ENCODE assay signal across 7 mouse cellular contexts in the genomic region with DNA sequence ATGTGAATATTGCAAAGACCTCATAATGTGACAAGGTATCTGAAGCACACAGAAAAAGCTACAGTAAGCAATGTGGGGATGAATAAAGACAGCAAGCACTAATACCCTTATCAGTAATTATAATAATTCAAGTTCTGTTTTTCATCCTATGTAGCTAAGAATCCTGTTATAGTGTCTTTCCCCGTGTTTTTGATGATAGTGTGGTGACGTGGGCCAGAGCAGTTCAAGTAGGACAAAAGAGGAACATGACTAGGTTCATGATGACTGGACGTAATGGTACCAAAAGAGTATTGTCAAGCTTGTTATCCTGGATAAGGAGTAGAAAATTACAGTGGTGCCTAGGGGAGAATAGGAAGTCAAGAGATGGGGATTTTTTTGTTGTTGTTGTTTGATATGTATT. TPM values are rescaled to one million over a fixed set of nuclear protein-coding genes. Genes with fewer than 3 reads are reported as not detected.
DNase-seq lines count a peak whose midpoint lies in the region; ATAC-seq and TF ChIP-seq lines count a peak whose summit lies in the region.

No protein-coding gene starts in this region.

- H3K36me3 ChIP-seq in lung, embryonic 16.5 days (ENCODE audit: control insufficient read depth, insufficient read depth, low read length), result no peaks in the 10 kb centered on the region
- H3K36me3 ChIP-seq in forebrain, embryonic 13.5 days (ENCODE audit: poor library complexity, severe bottlenecking), result no peaks in the 10 kb centered on the region
- no peaks in the 10 kb centered on the region for H3K36me3 ChIP-seq in liver, embryonic 15.5 days (replicated peaks)

- no peak for ATAC-seq in lung, embryonic 16.5 days (ENCODE audit: low read depth)
- ATAC-seq in forebrain, embryonic 13.5 days, result no peak
- ATAC-seq in liver, embryonic 15.5 days (ENCODE audit: insufficient read depth), result no peak

- no peaks in the 10 kb centered on the region for H3K9me3 ChIP-seq in lung, embryonic 16.5 days (ENCODE audit: control insufficient read depth, low read length)
- no peaks in the 10 kb centered on the region for H3K9me3 ChIP-seq in forebrain, embryonic 13.5 days (replicated peaks)
- H3K9me3 ChIP-seq in liver, embryonic 15.5 days (replicated peaks), result no peaks in the 10 kb centered on the region

- no peak for TF ChIP-seq CTCF in lung, adult 2 months (IDR thresholded peaks at IDR 0.05; ENCODE audit: insufficient read depth, low read length)

- WGBS in lung, embryonic 16.5 days, result 60% methylated on average over 3 of the region's 3 CpGs
- WGBS in lung, adult 2 months, result 55% methylated on average over 3 of the region's 3 CpGs
- 73% methylated on average over 3 of the region's 3 CpGs for WGBS in forebrain, embryonic 13.5 days
- WGBS in liver, embryonic 15.5 days (ENCODE audit: insufficient replicate concordance), result 15% methylated on average over 3 of the region's 3 CpGs

- H3K4me1 ChIP-seq in lung, embryonic 16.5 days (replicated peaks; ENCODE audit: control insufficient read depth, insufficient read depth, low read length), result peaks cover 9% of the 10 kb centered on the region
- peaks cover 5% of the 10 kb centered on the region; the same call in 1 of the 2 replicates for H3K4me1 ChIP-seq in lung, adult 2 months (ENCODE audit: control insufficient read depth, insufficient read depth, low read length)
- H3K4me1 ChIP-seq in forebrain, embryonic 13.5 days, result peaks cover 24% of the 10 kb centered on the region
- peaks cover 25% of the 10 kb centered on the region for H3K4me1 ChIP-seq in liver, embryonic 15.5 days (replicated peaks)

- H3K9ac ChIP-seq in lung, embryonic 16.5 days (ENCODE audit: low read length), result peak overlapping the region; percentile 84; the same call in 1 of the 2 replicates
- peak overlapping the region; percentile 82 for H3K9ac ChIP-seq in forebrain, embryonic 13.5 days
- H3K9ac ChIP-seq in liver, embryonic 15.5 days, result no peak overlapping the region; the same call in 1 of the 2 replicates

- no peak overlapping the region for H3K27ac ChIP-seq in lung, embryonic 16.5 days (ENCODE audit: low read length)
- H3K27ac ChIP-seq in forebrain, embryonic 13.5 days, result no peak overlapping the region
- peak overlapping the region; percentile 94; the same call in 1 of the 2 replicates for H3K27ac ChIP-seq in liver, embryonic 15.5 days (replicated peaks)

- DNase-seq in lung, adult 2 months, result no peak
- DNase-seq in frontal cortex, postnatal 14 days (ENCODE audit: low spot score in 2 of 2), result no peak
- DNase-seq in adrenal gland, postnatal 10 days, result no peak
- DNase-seq in testis, postnatal 10 days (ENCODE audit: low spot score), result no peak

- H3K27me3 ChIP-seq in lung, embryonic 16.5 days (ENCODE audit: control insufficient read depth, insufficient read depth, low read depth, low read length), result no peaks in the 10 kb centered on the region
- H3K27me3 ChIP-seq in forebrain, embryonic 13.5 days, result no peaks in the 10 kb centered on the region
- H3K27me3 ChIP-seq in liver, embryonic 15.5 days, result no peaks in the 10 kb centered on the region

- no peak for TF ChIP-seq POLR2A in lung, adult 2 months (IDR thresholded peaks at IDR 0.05; ENCODE audit: borderline replicate concordance, extremely low read depth, low read depth, low read length)

- peak overlapping the region; percentile 86 for H3K4me2 ChIP-seq in lung, embryonic 16.5 days (ENCODE audit: low read depth, low read length)
- peak overlapping the region; percentile 72 for H3K4me2 ChIP-seq in forebrain, embryonic 13.5 days
- peak overlapping the region; percentile 91 for H3K4me2 ChIP-seq in liver, embryonic 15.5 days

- H3K4me3 ChIP-seq in lung, embryonic 16.5 days (ENCODE audit: low read length), result peak overlapping the region; percentile 83
- no peak overlapping the region for H3K4me3 ChIP-seq in lung, adult 2 months (replicated peaks; ENCODE audit: extremely low read depth, low read depth, low read length)
- peak overlapping the region; percentile 71 for H3K4me3 ChIP-seq in forebrain, embryonic 13.5 days
- peak overlapping the region; percentile 83 for H3K4me3 ChIP-seq in liver, embryonic 15.5 days (replicated peaks)

RNA-seq across cellular contexts. Expression of a gene that starts 1.1 kb away (rescaled TPM):
- polyA plus RNA-seq in lung, embryonic 16.5 days (2015; fragmentation: Nextera tagmentation; extraction: Ambion mirVana), result 7.4 and 7.5 TPM in 2 replicates
- polyA plus RNA-seq in lung, adult 2 months (2012; rRNA removed), result 0.35 and 0.38 TPM in 2 replicates
- 7.8 and 8.7 TPM in 2 replicates for polyA plus RNA-seq in forebrain, embryonic 13.5 days (2015; fragmentation: Nextera tagmentation; extraction: Ambion mirVana)
- polyA plus RNA-seq in liver, embryonic 15.5 days (2015; fragmentation: Nextera tagmentation; extraction: Ambion mirVana), result 2.0 and 2.4 TPM in 2 replicates
- total RNA-seq in adrenal gland, postnatal 10 days (2021), result 1 to 10 TPM; 2.3 to 4.5 TPM

RNA-seq across cellular contexts. Expression of a gene that starts 1.4 kb away (rescaled TPM):
- 26.2 and 32.9 TPM in 2 replicates for polyA plus RNA-seq in lung, embryonic 16.5 days (2015; fragmentation: Nextera tagmentation; extraction: Ambion mirVana)
- polyA plus RNA-seq in lung, adult 2 months (2012; rRNA removed), result 1.8 and 2.3 TPM in 2 replicates
- polyA plus RNA-seq in forebrain, embryonic 13.5 days (2015; fragmentation: Nextera tagmentation; extraction: Ambion mirVana), result 34.2 and 35.9 TPM in 2 replicates
- polyA plus RNA-seq in liver, embryonic 15.5 days (2015; fragmentation: Nextera tagmentation; extraction: Ambion mirVana), result 12.5 and 15.0 TPM in 2 replicates
- 10 to 100 TPM; 20.6 to 23.4 TPM for total RNA-seq in adrenal gland, postnatal 10 days (2021)
